Mouse (Mus musculus) thymus, postnatal 14 days (tissue): Measurements from ENCODE around the gene Noxa1.

ENCODE experiments used
- DNase-seq: peaks from one replicate; pipeline ENCODE4 v3.0.0; 2021

Noxa1 gene

DNA sequence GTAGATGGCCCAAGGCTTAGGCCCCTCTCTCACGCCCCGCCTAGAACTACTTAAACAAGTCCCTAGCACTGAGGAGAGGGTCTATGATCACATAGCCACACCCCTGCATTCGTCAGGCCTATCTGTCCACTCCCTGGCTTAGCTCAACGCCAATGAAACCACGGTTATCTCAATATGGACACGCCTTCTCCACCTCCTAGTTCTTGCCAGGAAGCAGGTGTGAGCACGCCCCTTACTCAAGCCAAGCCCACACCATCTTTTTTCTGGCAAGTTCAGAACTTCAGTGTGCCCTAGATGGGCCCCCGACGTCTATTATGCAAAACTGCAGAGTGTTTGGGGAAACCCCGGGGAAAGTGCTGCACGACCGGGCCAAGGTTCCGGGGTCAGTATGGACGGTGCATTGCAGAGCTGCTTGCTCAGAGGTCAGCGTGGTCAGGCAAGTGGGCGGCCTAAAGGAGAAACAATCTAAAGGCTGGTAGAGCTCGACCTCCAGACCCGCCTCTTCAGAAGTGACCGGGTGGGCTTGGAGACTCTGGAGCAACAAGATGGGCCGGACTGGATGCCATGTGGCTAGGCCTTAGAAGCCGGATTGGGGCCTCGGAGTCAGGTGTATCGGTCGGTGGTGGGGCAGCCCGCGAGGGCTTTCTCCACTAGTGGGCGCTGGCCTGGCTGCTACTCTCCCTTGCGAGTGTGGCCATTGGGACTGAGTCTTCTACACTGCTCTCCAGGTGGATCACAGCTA lies at the start of gene Noxa1:
Noxa1 (minus strand) TSS at position 41 of the 742 bp plus-strand sequence.
- no peak for DNase-seq

DNA sequence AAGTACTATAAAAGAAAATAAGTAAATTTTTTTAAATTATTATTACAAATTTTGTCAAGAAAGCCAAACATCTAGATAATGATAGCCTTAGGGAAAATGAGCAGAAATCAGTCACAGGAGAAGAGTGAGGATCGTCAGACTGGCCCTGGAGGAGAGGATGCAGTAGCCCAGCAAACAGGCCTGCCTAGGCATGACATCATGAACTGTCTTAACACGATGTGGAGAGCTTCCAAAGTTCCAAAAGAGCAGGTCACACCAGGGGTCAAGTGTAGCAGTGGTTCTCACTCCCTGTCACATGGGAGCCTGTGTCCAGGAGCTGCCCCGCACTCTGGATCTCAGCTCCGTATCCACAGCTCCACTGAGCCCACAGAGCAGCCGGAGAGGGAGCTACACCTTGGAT lies 47.0 kb upstream of the Noxa1 start:
- DNase-seq = no peak

DNA sequence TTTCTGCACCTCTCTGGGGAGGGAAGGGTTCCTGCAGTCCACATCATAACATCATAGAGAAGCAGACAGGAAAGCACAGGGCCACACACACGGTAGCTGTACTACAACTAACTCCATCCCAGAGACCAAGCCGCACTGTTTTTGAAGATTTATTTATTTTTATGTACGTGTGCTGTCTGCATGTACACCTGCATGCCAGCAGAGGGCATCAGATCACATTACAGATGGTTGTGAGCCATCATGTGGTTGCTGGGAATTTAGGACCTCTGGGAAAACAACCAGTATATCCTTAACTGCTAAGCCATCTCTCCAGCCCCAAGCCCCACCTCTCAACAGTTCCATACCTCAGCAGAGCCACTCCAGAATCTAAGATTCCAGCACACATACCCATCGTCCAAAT lies 46.2 kb upstream of the Noxa1 start:
- DNase-seq = no peak

DNA sequence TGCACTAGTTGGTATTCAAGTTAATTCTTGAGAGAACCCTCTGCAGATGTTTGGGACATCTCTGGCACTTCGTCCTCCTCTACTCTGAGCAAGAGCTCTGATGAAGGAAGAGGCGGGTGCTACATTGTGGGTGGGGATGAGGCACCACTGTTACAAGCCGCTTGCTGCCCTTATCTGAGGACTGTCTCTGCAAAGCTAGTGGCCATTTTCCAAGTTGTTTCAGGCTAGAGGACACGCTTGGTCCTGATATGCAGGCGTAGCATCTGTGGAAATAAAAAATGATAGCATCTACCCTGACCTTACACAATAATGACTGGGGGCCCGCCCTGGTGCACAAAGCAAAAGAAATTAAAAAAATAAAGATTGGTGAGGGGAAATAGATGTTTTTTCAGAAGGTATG lies 42.9 kb upstream of the Noxa1 start:
- DNase-seq = no peak

DNA sequence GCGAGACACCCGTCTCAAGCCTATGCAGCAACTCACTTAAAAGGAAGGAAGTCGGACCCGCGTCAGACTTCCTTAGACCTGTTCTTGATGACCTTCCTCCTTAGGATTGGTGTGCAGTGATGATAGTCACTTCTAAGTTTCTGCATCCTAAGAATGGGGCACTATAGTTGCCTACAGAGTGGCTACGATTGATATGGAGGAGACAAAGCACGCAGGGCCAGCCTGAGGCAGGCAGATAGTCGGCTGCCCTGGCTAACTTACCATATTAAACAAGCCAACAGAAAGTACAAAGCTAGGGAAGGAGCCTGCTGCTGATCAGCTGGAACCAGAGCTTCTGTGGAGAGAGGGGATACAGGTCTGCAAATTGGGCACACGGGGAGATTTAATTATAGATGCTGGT lies 36.7 kb upstream of the Noxa1 start:
- no peak for DNase-seq

DNA sequence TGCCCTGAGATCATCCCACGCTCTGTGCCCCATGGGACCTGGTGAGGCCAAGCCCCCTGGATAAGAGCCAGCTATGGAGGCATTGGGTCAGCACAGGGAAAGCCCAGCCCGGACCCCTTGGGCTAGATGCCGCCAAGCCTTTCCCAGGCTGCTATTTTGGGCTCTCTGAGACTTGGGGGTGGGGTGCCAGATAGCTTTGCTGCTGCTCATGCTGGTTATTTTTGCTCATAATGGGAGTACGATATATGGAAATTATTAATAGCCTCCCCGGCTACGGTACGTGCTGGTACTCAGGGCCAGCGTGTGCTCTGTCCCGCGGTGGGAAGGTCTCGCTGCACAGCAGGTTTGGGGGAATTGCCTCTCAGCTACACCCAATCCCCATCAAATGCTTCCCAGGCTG lies 33.1 kb upstream of the Noxa1 start:
- no peak for DNase-seq

DNA sequence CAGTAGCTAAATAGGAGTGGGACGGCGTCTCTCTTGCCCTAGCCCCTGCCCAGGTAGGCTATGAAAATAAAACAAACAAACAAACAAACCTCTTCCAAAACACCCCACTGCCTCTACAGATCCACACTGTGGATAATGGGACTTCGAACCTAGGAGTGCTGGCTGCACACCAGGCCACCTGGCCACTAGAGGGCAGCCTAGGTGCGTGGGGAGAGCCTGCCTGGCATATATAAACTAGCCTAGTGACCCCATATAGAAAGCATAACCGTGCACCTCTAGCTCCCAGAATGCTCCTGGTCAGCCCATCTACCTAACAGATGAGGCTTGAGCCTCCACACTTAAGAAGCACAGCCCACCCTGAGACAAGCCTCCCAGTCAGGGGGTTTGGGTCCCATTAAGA lies 32.3 kb upstream of the Noxa1 start:
- peak; percentile 81 for DNase-seq

DNA sequence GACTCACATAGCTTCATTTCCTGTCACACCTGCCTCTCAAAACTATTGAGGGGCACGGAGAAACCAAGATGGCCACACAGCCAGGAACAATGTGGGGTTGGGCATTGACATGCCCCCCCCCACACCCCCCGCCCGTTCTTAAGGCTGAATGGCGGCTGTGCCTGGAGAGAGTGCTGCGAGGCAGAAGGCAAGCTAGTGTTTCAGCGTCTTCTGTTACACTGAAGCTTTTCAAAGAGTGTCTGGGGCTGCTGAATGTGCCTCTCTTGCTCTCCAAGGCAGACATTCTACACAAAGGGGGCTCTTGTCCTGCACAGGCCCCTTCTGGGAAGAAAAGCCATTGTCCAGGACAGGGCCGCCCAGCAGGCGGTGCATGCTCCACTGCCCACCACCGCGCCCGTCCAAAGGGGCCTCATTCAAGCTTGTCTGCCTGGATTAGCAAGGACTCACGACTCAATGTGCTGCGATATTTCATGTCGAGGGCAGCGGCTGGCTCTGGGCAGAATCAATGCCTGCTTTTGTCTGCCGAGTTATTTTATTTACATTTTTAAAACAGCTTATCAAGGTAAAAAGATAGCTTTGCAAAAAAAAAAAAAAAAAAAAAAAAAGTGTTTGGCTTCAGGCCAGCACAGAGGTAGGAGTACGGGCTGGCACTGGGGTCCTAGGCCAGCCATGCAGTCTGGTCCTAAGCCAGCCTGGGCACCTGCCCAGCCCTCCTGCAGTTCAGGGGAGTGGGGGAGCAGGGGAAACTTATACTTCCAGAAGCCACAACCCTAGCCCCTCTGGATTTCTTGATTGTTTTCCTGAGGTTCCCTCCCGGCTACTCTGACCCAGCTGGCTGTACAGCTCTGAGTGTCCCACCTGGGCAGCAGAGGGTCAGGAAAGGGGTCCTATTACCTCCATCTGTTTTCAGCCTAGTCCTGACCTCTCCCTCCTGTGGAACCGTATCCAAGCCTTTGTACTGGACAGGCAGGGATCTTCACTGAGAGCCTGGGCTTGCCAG lies 31.4 kb upstream of the Noxa1 start:
- DNase-seq = no peak

DNA sequence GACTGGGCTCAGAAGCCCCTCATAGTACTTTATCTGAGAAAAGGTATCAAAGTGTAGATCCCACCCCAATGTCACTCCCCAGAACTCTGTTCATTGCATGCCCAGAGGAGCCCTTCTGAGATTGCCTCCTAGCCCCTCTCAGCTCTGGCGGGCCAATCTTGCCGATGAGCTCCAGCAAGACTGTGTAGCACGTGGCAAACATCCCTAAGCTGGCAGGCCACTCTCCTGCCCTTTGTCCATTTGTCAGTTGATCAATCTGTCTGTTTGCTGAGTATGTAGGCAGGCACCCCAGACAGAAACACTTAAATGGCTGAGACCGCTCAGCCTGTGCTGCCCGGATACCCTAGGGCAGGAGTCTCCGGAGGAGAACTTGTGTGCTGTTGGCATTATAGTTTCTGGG lies 30.2 kb upstream of the Noxa1 start:
- DNase-seq = no peak

DNA sequence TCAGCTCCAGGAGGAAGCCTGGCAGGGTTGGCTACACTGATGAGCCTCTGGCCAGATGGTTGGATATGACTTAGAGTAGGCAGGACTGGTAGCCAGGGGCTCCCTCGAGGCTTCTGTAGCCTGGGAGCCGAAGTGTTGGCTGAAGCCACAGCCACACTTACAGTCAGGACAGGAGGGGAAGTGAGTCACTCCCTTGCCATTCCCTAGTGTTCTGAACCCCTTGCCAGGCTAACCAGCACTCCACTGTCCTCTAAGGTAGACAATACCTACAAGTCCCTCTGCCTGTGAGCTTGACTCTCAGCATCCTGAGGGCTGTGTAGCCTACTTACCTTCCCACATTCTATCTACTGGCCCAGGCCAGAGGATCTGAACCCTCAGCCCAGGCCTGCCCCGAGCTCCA lies 29.5 kb upstream of the Noxa1 start:
- no peak for DNase-seq

DNA sequence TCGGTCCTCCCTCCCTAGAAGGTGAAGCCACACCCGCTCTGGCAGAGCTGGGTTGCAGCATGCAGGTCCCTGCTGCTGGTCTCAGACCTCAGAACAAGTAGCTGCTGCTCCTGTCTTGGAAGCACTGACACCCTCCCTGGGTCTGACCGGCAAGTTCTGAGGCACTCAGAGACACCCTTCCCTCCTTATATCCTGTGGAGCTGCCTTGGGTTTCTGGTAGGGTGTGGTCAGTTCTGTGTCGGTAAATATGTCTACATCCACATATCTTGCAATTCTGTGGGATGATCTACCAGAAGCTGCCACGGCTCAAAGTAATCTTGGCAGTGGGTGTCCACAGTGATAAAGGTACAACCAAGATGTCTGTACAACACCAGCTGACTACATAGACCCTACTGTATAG lies 28.6 kb upstream of the Noxa1 start:
- DNase-seq = no peak

DNA sequence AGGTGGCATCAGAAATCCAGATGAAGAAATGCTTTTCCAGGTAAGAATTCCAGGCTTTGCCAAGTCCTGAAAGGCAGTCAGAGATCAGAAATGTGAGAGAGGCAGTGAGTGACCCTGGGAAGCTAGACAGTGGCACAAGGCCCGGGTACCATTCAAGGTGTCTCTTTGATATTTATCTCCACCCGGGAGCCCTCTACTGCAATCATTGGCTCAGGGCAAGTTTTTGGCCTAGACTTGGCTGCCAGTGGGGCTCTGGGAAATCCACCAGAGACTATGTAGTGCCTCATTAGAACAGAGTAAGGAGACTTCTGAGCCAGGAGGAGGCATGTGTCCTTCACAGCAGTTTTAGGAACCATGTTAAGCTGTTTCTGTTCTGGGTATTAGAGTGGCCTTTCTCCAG lies 27.7 kb upstream of the Noxa1 start:
- DNase-seq = no peak

DNA sequence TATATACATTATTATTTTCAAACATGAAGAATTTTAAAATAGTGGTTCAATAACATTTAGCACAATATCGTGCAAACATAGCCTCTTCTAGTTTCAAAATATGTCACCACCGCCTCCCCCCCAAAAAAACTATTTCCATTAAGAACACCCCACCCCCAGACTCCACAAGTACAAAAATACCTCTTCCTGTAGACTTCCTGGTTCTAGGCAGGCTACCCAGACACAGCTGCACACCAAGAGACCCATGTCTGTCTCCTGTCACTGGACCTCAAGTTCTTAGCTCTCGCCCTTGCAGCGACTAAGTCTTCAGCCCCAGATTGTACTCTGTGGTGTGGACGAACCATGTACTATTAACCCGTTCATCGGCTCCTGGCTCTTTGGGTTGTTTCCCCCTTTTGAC lies 26.0 kb upstream of the Noxa1 start:
- no peak for DNase-seq

DNA sequence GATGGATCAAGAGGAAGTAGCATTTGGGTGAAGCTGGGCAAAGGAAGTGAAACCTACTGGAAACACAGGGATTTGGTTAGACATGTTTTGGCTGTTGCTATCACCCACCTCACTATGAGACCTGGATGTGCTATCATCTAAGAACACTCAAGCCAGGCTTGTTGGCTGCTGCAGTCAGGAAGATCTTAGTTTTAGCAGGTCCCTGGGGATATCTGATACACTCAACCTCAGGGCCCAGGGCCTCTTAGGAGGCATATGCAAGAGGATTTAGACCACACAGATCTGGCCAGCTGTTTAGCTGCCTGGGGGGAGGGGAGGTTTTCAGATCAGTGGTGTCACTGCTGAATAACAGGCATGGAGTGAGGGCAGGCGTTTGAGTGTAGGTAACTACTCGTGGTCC lies 20.5 kb upstream of the Noxa1 start:
- DNase-seq = no peak

DNA sequence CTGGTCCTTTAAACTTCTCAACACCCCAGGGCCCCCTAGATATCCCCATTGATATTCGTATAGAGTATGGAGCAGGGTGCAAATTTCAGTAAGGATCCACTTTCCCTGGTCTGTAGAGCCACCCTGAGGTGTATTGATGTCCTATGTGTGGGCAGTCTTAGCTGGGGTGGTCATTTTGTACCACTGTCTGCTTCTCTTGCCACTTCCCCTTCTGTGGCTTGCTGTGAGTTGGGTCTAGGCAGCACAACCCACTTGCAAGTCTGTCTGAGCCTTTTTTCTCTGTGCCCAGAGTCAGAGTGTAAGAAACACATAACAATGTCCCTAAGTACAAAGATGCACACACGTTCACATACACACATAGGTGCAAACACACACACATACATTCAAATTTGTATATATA lies 19.4 kb upstream of the Noxa1 start:
- DNase-seq = no peak

DNA sequence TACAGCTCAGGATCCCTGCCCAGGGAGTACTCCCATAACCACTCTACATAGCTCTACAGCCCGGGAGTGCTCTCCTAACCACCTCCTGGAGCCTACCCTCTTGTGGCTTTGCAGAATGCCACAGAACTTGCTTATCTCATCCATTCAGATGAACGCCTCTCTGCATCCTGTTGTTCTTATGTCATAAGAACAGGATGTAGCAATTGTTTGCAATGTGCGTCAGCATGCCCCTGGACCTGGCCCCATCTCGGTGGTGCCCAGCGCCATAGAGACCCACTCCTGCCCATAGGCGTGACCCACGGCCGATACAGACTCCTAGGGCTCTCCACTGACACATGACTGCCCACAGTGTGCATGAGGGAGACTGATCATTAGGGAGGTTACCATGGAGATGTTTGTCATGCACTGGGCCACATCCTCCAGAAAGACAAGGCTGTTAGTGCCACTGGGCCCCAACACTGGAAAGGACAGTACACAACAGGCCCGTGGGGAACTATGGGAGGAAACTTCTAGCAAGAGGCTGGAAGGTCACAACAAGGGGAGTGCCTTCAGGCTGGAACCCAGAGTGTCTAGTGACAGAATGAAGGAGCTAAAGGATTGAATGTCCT lies 16.3 kb upstream of the Noxa1 start:
- DNase-seq = peak; percentile 12

DNA sequence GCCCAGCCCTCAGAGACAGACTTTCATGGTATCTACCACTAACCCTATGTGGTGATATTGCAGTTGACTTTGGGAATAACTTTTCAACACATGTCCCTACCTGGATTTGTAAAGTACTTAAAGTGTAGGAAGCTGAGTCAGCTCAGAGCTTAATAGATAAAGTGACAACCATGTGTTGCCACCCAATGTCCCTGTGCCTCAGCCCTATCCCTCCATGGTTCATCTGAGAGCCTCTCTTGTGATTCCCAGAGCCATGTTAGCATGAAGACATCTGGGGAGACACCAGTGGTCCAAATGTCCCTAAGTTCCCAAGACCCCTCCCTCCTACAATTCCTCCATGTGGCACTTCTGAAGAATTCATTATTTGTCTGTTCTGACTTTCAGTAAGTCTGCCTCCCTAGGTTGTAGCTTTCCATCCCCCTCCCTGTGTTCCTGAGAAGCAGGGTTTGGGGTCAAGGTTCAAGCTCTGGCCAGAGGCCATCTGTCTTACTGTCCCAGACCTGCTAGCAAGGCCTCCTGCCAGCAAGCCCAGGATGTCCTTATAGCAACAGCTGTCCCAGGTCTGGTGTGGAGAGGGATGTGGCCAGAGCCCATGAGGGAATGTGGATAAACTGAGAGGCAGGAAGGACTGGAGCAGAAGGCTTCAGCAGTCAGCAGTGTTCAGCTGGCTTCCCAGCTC lies 15.7 kb upstream of the Noxa1 start:
- DNase-seq = no peak

DNA sequence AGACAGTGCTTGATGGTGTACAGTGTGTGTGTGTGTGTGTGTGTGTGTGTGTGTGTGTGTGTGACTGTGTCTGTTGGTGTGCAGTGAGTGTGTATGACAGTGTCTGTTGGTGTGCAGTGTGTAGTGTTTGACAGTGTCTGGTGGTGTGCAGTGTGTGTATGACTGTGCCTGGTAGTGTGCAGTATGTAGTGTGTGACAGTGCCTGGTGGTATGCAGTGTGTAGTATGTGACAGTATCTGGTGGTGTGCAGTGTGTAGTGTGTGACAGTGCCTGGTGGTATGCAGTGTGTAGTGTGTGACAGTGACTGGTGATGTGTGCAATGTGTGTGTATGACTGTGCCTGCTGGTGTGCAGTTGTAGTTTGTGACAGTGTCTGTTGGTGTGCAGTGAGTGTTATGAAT lies 14.5 kb upstream of the Noxa1 start:
- DNase-seq = no peak

DNA sequence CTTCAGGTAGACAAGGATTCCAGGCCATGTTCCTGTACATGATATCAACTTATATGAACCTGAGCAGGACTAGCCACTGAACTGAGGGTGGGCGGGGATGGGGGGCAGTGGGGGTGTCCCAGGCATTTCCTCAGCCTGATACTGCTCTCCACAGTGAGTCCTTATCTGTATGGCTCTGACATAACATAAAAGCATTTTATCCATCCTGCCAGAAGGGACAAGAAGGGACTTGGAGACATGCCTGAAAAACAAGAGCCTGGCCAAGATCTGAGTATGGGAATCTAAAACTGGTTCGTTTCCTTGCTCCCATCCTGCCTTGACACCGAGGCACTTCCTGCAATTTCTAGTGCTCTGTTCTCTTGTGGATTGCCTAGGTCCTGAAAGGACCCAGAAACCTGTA lies 11.1 kb upstream of the Noxa1 start:
- DNase-seq = no peak

DNA sequence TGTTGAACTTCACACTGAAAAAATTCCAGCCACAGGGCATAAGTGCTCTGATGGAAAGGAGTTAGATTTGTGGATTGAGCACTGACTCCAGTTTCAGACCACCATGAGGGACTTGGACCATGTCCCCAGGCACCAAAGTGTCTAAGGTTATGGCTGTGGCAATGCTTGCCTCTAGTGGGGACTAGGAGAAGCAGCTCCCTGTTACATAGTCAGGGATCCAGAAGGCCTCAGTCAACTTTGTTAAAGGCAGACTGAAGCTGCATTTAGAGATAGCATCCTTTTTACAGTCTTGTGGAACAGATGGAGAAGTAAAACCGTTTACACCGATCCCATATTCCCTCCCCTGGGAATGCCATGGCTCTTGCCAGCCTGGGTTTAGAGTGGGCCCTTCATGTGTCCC lies 9.2 kb upstream of the Noxa1 start:
- DNase-seq = no peak

DNA sequence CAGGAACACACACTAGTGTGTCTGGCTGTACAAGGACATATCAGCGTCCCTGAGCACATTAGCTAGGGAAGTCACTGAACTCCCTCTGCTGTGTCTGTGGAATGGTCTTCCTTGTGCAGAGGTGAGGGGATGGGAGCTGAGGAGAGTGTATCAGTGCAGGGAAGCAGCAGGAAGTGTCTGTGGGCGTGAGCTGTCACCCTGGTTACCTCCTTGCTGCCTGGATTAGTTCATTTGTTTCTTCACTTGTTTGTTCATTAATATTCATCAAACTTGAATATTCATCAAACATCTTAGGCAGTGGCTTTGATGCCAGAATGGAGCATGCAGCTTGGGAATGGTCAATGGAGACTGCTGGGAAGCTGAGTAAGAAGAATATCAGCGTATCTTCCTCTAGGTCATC lies 4.8 kb upstream of the Noxa1 start:
- no peak for DNase-seq

DNA sequence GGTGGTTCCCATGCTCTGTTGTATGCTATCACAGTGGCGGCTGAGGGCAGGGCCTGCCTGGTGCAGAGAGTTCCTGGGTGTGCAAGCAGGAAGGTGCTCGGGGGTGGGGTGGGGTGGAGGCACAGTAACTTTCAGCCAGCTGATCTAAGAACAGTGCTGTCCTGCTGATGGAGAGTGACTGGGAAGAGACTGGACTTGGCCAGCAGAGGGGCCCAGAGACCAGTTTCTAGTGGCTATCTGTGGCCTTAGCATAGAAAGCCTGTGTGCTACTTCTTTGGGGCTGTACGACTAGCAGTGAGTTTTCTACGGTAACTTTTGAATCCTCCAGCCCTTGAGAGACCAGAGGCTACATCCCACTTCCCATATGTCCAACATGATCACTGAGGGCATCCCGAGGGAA lies 4.0 kb upstream of the Noxa1 start:
- no peak for DNase-seq

DNA sequence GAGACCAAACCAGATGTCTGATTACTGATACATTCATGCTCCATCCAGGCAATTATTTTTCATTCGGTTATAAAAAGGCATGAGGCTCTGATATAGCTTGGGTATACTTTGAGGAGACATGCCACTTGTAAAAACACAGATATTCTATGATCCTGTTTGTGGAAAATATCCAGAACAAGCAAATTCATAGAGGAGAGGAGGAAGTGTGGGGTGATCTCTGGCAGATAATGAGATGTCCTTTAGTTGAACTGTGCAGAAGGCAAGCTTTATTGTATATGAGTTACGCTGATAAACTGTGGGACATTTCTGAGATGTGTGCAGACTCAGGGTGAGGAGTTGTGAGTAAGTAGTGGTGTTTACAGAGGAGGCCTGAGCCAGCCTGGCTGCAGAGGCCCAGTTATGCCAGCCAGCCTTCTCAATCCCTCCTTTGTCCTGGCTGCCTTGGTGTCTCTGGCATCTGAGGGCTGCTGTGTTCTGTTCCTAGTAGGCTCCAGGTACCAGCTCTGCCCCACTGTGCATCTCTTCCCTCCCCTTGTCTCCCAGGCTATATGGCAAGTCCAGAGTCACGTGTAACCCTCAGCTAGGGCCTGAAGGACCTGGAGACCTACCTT lies 3.2 kb upstream of the Noxa1 start:
- no peak for DNase-seq
